Mouse (Mus musculus): ENCODE measurements at regions not wholly inside any gene's neighbourhood (a gene's known extent, or its start where the extent isn't known, plus 50 kb on each side); places are given as distances from the start of the nearest gene placed in this dataset.

GRCm38 (mm10) chr4:29034406-29034805 lies 221.5 kb downstream of the Epha7 start:
- DNase-seq (ENCODE audit: low spot score in 2 of 2): no peak

DNA sequence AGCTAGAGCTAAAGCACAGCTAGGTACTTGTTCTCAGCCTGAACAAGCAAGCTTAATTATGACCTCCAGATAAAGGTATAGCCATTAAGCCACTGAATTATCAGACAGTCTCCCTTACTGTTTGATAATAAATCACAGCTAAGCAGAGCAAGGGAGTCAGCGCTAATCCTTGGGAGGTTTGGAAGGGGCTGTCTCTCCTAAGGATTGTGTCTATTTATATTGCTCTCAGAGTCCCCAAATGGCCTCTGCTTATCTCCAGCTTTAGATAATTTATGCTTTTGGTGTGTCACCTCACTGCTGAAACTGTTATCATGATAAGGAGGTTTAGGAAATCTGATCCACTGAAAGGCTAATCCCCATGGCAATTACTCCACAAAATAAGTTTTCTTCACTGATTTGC lies 227.1 kb downstream of the Epha7 start:
- no peak for DNase-seq (ENCODE audit: low spot score in 2 of 2)

DNA sequence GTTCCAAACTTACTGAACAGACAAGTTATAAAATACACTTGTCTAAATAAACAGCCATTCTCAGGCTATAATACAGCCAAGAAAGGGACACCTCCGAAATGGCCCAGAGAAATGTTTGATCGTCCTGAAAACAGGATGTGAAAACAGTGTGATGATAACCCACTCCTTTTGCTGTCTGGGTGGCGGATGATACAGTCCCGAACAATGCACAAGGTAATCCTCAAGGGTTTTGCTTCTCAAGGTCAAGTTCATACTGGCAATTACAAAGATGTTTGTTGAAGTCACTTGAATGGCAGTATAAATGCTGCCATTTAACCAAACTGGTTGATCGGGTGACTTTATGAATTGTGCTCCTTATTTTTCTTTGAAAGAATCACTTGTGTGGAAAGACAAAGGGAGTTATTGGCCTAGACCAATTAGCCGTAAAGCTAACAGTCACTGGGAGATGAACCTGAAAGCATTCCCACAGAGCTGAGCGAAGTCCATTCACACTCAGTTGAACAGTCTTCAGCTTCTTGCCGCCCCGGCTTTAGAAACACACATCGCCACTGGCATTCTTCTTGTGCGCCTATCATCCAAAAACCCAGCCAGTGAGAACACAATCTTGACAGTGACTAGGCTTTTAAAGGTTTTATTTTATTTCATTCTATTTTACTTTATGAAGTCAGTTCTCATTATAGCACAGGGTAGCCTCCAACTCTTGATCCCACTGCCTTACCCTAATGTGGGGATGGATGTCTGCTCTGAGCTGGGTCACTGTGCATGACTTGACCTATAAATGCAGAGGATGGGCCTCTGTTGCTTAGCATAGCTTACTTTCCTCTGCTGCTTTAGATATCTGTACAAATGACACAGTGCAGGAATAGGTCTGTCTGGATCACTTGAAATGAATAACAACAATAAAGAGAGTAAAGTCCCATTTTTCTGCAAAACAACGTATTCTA lies 256.0 kb downstream of the Epha7 start:
- DNase-seq (ENCODE audit: low spot score in 2 of 2): no peak

- DNase-seq (ENCODE audit: low spot score in 2 of 2): no peak
Measured at GRCm38 (mm10) chr4:29074204-29074603, 261.3 kb downstream of the Epha7 start.

DNA sequence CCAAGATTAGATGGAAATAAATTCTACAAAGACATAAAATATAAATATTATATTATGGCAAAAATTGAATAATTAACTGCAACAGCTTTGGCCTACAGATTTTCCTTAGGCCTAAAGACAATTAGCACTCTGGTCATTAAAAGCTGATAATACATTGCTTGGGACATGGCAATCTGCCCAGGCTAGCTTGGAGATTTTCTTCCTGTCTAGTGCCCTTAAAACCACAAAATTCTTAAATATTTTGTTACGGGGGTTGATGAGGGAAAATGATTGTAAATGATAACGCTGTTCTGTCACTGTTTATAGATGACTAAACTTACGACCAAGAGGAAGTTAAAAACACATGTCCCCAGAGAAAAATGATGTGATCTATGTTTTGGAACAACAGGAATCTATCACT lies 261.9 kb downstream of the Epha7 start:
- DNase-seq (ENCODE audit: low spot score in 2 of 2): no peak

DNA sequence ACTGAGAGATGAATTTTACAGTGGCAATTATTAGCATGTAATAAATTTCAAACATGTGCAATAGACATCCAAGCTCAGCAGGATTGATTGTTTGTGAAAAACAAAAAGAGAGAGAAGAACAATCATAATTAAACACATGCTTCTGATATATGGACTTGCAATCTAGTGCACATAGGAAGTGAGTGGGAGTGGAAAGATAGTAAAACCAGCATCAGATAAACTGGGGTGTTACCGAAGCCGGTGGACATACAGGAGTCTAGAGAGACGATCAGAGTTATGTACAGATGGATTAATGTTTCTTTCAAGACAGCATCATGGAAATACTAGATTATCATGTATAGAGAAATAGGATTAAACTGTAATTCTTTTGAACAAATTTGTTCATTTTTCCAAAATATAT lies 263.8 kb downstream of the Epha7 start:
- no peak for DNase-seq (ENCODE audit: low spot score in 2 of 2)

- DNase-seq (ENCODE audit: low spot score in 2 of 2): no peak
Measured at GRCm38 (mm10) chr4:29078391-29078790, 265.5 kb downstream of the Epha7 start.

DNA sequence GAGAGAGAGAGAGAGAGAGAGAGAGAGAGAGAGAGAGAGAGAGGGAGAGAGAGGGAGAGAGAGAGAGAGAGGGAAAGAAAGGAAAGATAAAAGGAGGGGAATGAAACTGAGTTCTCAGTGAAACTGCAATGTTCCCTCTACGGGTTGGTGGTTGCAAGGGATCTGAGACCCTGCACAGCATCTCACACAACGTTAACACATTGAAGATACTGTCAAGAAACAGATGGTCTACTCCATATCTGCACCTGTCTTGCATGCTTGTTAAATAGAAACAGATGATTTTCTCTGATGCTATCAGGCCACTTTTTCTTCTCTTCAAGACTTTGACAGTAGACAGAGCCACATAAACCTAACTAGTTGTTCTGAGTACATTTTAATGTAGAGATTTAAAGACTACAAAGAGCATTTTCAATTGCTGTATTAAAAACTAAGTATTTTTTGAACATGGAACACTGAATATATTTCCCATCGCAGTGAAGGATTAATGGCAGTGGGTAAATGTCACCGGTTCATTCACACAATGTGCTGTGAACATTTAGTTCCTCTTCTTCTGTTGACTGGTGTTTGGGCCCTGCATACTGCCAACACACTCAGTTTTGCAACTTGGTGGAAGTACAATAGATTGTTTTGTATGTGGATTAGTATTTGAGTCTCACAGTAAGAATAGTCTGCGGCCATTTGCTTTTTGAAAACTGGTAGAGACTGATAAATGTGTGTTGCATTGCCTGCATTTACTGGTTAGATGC lies 270.8 kb downstream of the Epha7 start:
- DNase-seq (ENCODE audit: low spot score in 2 of 2): no peak

GRCm38 (mm10) chr4:29090949-29091348 lies 278.0 kb downstream of the Epha7 start:
- no peak for DNase-seq (ENCODE audit: low spot score in 2 of 2)

DNA sequence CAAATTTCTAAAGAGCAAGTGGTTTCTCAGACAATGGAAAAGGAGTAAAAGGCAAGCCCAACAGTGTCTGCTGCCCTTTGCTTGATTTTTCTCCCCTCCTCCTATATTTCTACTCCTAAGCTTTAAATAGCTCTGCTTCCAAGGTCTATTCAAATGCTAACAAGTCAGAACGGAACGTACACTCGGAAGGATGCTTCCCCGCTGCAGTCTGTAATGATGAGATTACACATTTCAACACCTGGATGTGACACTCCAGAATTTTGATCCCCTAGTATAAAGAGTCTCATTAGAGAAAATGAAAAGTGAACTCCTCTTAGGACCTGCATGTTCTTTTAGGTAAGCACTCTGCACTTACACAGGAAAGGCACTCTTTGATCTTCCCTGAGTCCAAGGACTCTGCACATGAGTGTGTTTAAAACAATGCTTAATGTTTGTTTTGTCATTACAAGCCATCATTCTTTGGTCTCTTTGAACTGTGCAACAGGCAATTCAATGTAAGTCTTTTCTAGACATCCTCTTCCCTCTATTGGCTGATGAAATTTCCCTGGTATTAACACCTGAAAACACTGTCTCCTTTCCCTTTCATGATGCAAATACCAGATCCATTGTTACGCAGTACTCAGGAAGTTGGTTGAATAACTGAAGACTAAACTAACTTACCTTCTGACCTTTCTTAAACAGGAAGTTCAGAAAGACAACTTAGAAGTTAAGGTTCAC lies 278.7 kb downstream of the Epha7 start:
- DNase-seq (ENCODE audit: low spot score in 2 of 2): no peak

DNA sequence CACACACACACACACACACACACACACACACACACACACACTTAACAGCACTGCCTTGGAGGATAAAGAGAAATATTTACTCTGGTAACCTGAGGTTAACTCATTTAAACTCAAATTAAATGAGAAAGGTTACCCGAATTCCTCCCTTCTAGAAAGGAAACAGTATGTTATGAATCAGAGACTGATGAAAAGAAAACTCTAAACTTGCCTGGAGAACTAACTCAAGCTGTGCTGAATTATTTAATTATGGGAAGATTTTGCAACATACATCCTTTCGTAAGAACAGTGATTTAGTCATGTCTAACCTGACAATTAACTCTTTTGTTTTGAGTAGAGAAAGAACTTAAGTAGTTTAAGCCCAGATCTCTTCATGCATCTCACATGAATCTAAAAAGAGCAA lies 289.4 kb downstream of the Epha7 start:
- no peak for DNase-seq (ENCODE audit: low spot score in 2 of 2)

DNA sequence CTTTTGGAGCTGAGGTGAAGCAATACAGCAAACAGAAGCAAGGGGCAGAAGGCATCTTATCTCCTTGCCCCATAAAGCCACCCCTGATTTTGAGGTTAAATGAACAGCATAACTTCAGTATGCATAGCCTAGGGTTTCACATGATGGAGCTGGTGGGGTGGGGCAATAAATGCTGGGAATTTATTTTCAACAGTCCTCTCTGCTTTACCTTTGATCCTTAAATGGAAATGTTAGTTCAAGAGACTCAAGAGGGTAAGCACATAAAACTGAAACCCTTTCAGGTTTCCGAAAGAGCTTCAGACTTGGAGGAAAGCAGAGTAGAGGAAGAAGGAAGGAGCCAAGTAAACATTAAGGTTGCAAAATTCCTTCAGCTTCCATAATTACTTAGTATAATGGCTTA lies 290.5 kb downstream of the Epha7 start:
- DNase-seq (ENCODE audit: low spot score in 2 of 2): no peak

- DNase-seq (ENCODE audit: low spot score in 2 of 2): no peak
Measured at GRCm38 (mm10) chr4:29112552-29112951, 299.6 kb downstream of the Epha7 start.

- DNase-seq (ENCODE audit: low spot score in 2 of 2): no peak
Measured at GRCm38 (mm10) chr4:29117025-29117424, 304.1 kb downstream of the Epha7 start.

- peak; percentile 1 to 53 for DNase-seq (ENCODE audit: low spot score in 2 of 2)
Measured at GRCm38 (mm10) chr4:29117926-29118325, 305.0 kb downstream of the Epha7 start.

DNA sequence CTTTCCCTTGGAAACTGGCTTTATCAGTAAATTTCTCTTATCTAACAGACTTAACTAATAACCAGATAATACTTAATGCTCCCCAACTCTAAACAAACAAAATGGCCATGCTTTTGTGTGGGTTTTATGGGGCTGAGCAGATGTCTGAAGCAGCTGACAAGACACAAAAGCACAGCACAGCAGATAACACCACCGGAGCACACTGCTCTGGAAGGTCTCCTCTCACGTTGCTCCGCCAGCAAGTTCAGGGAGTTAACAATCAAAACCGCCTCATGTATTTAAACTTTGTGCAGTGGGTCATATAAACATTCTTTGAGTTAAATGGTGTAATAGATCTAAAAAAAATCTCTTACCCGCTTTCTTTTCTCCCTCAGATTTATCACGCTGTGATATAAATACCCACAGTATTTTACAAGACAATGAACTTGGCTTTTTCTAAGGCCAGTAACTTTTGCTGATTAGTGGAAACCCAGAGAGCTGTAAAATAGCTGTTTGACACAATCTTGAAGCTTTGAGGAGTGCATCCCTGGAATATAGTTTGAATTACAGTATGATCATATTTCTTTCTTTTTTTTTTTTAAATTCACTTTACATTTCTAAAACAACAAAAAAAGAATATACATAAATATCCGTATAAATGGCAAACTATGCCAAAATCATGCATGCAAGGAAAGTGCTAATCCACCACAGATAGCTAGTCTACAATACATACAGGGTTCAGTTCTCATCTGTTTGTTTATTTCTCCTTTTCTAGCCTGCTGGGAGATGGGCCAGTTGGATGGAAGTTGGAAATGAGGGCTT lies 305.9 kb downstream of the Epha7 start:
- DNase-seq (ENCODE audit: low spot score in 2 of 2): no peak

GRCm38 (mm10) chr4:29119480-29120153 lies 306.7 kb downstream of the Epha7 start:
- DNase-seq (ENCODE audit: low spot score in 2 of 2): no peak

DNA sequence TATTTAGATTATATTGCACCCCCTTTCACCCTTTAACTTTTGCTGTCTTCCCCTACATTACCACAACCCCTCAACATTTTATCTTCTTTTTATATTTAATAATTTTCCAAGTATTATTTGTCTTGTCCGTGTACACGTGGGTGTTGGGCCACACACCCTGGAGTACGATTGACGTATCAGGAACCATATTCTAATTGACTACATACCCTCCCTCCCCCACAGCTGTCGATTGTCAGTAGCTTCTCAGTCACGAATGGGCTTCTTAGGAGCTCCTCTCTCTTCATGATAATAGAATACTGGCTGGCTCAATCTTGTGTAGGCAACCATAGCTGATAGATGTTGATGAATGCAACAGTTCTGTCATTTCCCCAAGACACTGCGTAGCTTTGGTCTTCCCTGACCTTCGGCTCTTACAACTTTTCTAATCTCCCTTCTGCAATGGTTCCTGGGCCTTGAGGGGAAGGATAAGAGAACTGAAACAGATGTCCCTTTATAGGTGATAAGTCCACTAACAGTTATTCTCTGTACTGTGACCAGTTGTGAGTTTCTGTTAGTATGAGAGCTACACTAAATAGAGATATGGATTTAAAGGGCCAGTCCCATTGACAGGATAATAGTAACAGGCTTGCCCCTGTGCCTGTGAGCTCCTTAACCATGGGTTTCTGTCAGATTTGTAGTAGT lies 310.9 kb downstream of the Epha7 start:
- no peak for DNase-seq (ENCODE audit: low spot score in 2 of 2)

DNA sequence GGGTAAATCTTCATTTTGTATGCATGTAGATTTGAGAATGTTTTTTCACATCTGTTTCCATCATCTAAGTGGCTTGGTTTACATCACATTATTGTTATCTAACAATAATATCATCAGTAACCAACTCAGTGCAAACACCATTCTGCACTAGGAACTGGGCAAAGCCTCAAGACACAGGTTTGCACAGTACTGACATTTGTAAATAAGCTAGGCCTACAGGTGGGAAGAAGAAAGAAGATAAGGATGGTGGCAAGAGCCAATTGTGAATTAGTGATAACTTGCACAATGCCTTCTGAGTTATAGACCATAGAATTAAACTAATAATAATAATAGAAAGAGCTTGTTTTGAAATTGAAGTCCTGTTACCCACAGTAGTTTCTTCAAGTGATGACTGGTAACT lies 317.6 kb downstream of the Epha7 start:
- no peak for DNase-seq (ENCODE audit: low spot score in 2 of 2)

Measured in left cerebral cortex, adult 9 months (tissue).